Mouse (Mus musculus) MEL (cell line): ENCODE data around the gene Slc35g3. TPM values are rescaled to one million over a fixed set of nuclear protein-coding genes. Genes with fewer than 3 reads are reported as not detected.
A peak's percentile ranks its signal among the peaks of the same experiment; 100 is the strongest.

Source experiments
- DNase-seq: peaks from one replicate; pipeline ENCODE4 v3.0.0; 2011; ENCODE audit warnings: low read depth, low spot score
- H3K27ac ChIP-seq: 2 replicates; pipeline ENCODE4 v1.5.1; 2012; ENCODE audit warnings: low read depth, mild to moderate bottlenecking, control low read depth, low read length, moderate library complexity; ENCODE audit not compliant: control insufficient read depth
- H3K27me3 ChIP-seq, 2 experiments: fragments of 150-350 bp in 1 of 2; sonication (generic) in 1 of 2; 2 replicates each; pipeline ENCODE4 v1.6.1; 2012; ENCODE audit warnings: low read length in 2 of 2, mild to moderate bottlenecking in 2 of 2, improper control_type of control experiment in 1 of 2, moderate library complexity in 1 of 2; ENCODE audit not compliant: insufficient read depth in 2 of 2, control insufficient read depth in 1 of 2
- H3K36me3 ChIP-seq, 2 experiments: 2 replicates each; pipeline ENCODE4 v1.6.1; 2012 to 2014; ENCODE audit warnings: low read length in 2 of 2, improper control_type of control experiment in 1 of 2, inconsistent platforms in 1 of 2, mild to moderate bottlenecking in 1 of 2; ENCODE audit not compliant: insufficient read depth in 2 of 2, control insufficient read depth in 1 of 2
- H3K4me1 ChIP-seq, 2 experiments: fragments of 150-350 bp in 1 of 2; sonication (generic) in 1 of 2; 2 replicates each; pipeline ENCODE4 v1.6.1; 2012; ENCODE audit warnings: low read length in 2 of 2, improper control_type of control experiment in 1 of 2, mild to moderate bottlenecking in 1 of 2; ENCODE audit not compliant: insufficient read depth in 2 of 2, control insufficient read depth in 1 of 2
- H3K4me3 ChIP-seq, 2 experiments: fragments of 150-350 bp in 1 of 2; sonication (generic) in 1 of 2; 2 replicates each; pipeline ENCODE4 v1.5.1; 2012; ENCODE audit warnings: low read depth in 2 of 2, low read length in 2 of 2, mild to moderate bottlenecking in 2 of 2, moderate library complexity in 2 of 2, control low read depth in 1 of 2, improper control_type of control experiment in 1 of 2; ENCODE audit not compliant: control insufficient read depth in 1 of 2, insufficient read depth in 1 of 2
- H3K79me2 ChIP-seq: 2 replicates; pipeline ENCODE4 v1.6.1; 2012; ENCODE audit warnings: mild to moderate bottlenecking, low read length, moderate library complexity; ENCODE audit not compliant: control insufficient read depth, poor library complexity, insufficient read depth
- H3K9ac ChIP-seq: 2 replicates; pipeline ENCODE4 v1.6.1; 2012; ENCODE audit warnings: low read depth, mild to moderate bottlenecking, control low read depth, low read length, moderate library complexity; ENCODE audit not compliant: control insufficient read depth, poor library complexity, severe bottlenecking
- H3K9me3 ChIP-seq: fragments of 150-350 bp; sonication (generic); replicated peaks from 2 replicates; pipeline ENCODE4 v1.6.1; 2012; ENCODE audit warnings: mild to moderate bottlenecking, low read length, improper control_type of control experiment, moderate library complexity; ENCODE audit not compliant: insufficient read depth
- BHLHE40 ChIP-seq: IDR thresholded peaks from 2 replicates; pipeline ENCODE4 v1.6.1; 2012; ENCODE audit warnings: low read depth, mild to moderate bottlenecking, inconsistent platforms, low read length, improper control_type of control experiment, borderline replicate concordance
- CHD1 ChIP-seq: IDR thresholded peaks from 2 replicates; pipeline ENCODE4 v1.6.1; 2012; ENCODE audit warnings: low read depth, mild to moderate bottlenecking, inconsistent platforms, low read length, improper control_type of control experiment
- CHD2 ChIP-seq: IDR thresholded peaks from 2 replicates; pipeline ENCODE4 v1.6.1; 2011; ENCODE audit warnings: low read length, improper control_type of control experiment
- CTCF ChIP-seq, 3 experiments: IDR thresholded peaks in 2 of 3; conservative IDR thresholded peaks in 1 of 3; 2 replicates each; pipeline ENCODE4 v1.5.1; 2011 to 2012; ENCODE audit warnings: low read length in 3 of 3, low read depth in 2 of 3, mild to moderate bottlenecking in 2 of 3, improper control_type of control experiment in 1 of 3, inconsistent platforms in 1 of 3, mixed read lengths in 1 of 3, moderate library complexity in 1 of 3; ENCODE audit not compliant: control insufficient read depth in 1 of 3, insufficient read depth in 1 of 3, poor library complexity in 1 of 3, severe bottlenecking in 1 of 3
- E2F4 ChIP-seq: IDR thresholded peaks from 2 replicates; pipeline ENCODE4 v1.6.1; 2011; ENCODE audit warnings: low read depth, low read length, improper control_type of control experiment, borderline replicate concordance
- ELF1 ChIP-seq: IDR thresholded peaks from 2 replicates; pipeline ENCODE4 v1.6.1; 2014; ENCODE audit warnings: low read depth, mild to moderate bottlenecking, inconsistent platforms, low read length, improper control_type of control experiment, moderate library complexity
- EP300 ChIP-seq, 2 experiments: IDR thresholded peaks; 2 replicates each; pipeline ENCODE4 v1.6.1; 2011; ENCODE audit warnings: improper control_type of control experiment in 2 of 2, low read length in 2 of 2, low read depth in 1 of 2, mild to moderate bottlenecking in 1 of 2
- ETS1 ChIP-seq: IDR thresholded peaks from 2 replicates; pipeline ENCODE4 v1.6.1; 2012; ENCODE audit warnings: low read depth, mild to moderate bottlenecking, inconsistent platforms, low read length, improper control_type of control experiment, moderate library complexity
- GABPA ChIP-seq: IDR thresholded peaks from 2 replicates; pipeline ENCODE4 v1.6.1; 2012; ENCODE audit warnings: low read depth, mild to moderate bottlenecking, inconsistent platforms, low read length, improper control_type of control experiment, moderate library complexity
- HCFC1 ChIP-seq: IDR thresholded peaks from 2 replicates; pipeline ENCODE4 v1.6.1; 2012; ENCODE audit warnings: low read depth, mild to moderate bottlenecking, inconsistent platforms, low read length, improper control_type of control experiment, moderate library complexity
- JUND ChIP-seq: IDR thresholded peaks from 2 replicates; pipeline ENCODE4 v1.6.1; 2011; ENCODE audit warnings: low read depth, mild to moderate bottlenecking, improper control_type of control experiment, low read length
- KAT2A ChIP-seq: conservative IDR thresholded peaks from 2 replicates; pipeline ENCODE4 v1.6.1; 2012; ENCODE audit warnings: low read depth, low read length, improper control_type of control experiment, inconsistent platforms
- MAFK ChIP-seq: IDR thresholded peaks from 2 replicates; pipeline ENCODE4 v1.6.1; 2011; ENCODE audit warnings: low read depth, mild to moderate bottlenecking, low read length, improper control_type of control experiment, borderline replicate concordance
- MAX ChIP-seq: IDR thresholded peaks from 2 replicates; pipeline ENCODE4 v1.6.1; 2011; ENCODE audit warnings: low read length, improper control_type of control experiment
- MAZ ChIP-seq: IDR thresholded peaks from 2 replicates; pipeline ENCODE4 v1.6.1; 2012; ENCODE audit warnings: low read depth, mild to moderate bottlenecking, inconsistent platforms, low read length, improper control_type of control experiment
- MEF2A ChIP-seq: IDR thresholded peaks from 2 replicates; pipeline ENCODE4 v1.6.1; 2014; ENCODE audit warnings: low read depth, mild to moderate bottlenecking, inconsistent platforms, low read length, improper control_type of control experiment; ENCODE audit not compliant: poor library complexity, insufficient replicate concordance, severe bottlenecking; ENCODE audit errors: extremely low read depth
- MXI1 ChIP-seq: IDR thresholded peaks from 2 replicates; pipeline ENCODE4 v1.6.1; 2011; ENCODE audit warnings: mild to moderate bottlenecking, low read depth, low read length, improper control_type of control experiment
- MYB ChIP-seq: IDR thresholded peaks from 2 replicates; pipeline ENCODE4 v1.6.1; 2011; ENCODE audit warnings: mild to moderate bottlenecking, low read depth, low read length, improper control_type of control experiment
- MYC ChIP-seq: IDR thresholded peaks from 2 replicates; pipeline ENCODE4 v1.6.1; 2011; ENCODE audit warnings: low read depth, mild to moderate bottlenecking, low read length, improper control_type of control experiment, moderate library complexity
- NELFE ChIP-seq: IDR thresholded peaks from 2 replicates; pipeline ENCODE4 v1.6.1; 2011; ENCODE audit warnings: low read depth, low read length, improper control_type of control experiment
- NRF1 ChIP-seq: IDR thresholded peaks from 2 replicates; pipeline ENCODE4 v1.6.1; 2014; ENCODE audit warnings: low read depth, mild to moderate bottlenecking, inconsistent platforms, low read length, improper control_type of control experiment, moderate library complexity; ENCODE audit not compliant: poor library complexity, insufficient read depth, severe bottlenecking
- POLR2A ChIP-seq, 2 experiments: IDR thresholded peaks; 2 replicates each; pipeline ENCODE4 v1.6.1; 2011 to 2012; ENCODE audit warnings: low read length in 2 of 2, mild to moderate bottlenecking in 2 of 2, control low read depth in 1 of 2, improper control_type of control experiment in 1 of 2, low read depth in 1 of 2, moderate library complexity in 1 of 2; ENCODE audit not compliant: control insufficient read depth in 1 of 2, insufficient read depth in 1 of 2, poor library complexity in 1 of 2
- POLR2AphosphoS2 ChIP-seq: IDR thresholded peaks from 2 replicates; pipeline ENCODE4 v1.6.1; 2011; ENCODE audit warnings: low read length, improper control_type of control experiment
- POLR2AphosphoS5 ChIP-seq: IDR thresholded peaks from 2 replicates; pipeline ENCODE4 v1.6.1; 2012; ENCODE audit warnings: low read depth, borderline replicate concordance, mild to moderate bottlenecking, inconsistent platforms, low read length, moderate library complexity, mixed read lengths
- RAD21 ChIP-seq: IDR thresholded peaks from 2 replicates; pipeline ENCODE4 v1.6.1; 2011; ENCODE audit warnings: mild to moderate bottlenecking, low read depth, low read length, improper control_type of control experiment
- RCOR1 ChIP-seq: IDR thresholded peaks from 2 replicates; pipeline ENCODE4 v1.6.1; 2012; ENCODE audit warnings: low read depth, mild to moderate bottlenecking, inconsistent platforms, low read length, improper control_type of control experiment
- SIN3A ChIP-seq: IDR thresholded peaks from 2 replicates; pipeline ENCODE4 v1.6.1; 2012; ENCODE audit warnings: low read length, improper control_type of control experiment, inconsistent platforms
- SMC3 ChIP-seq: IDR thresholded peaks from 2 replicates; pipeline ENCODE4 v1.6.1; 2011; ENCODE audit warnings: low read depth, low read length, improper control_type of control experiment
- TCF12 ChIP-seq: IDR thresholded peaks from 2 replicates; pipeline ENCODE4 v1.6.1; 2014; ENCODE audit warnings: low read depth, mild to moderate bottlenecking, inconsistent platforms, low read length, improper control_type of control experiment, moderate library complexity
- UBTF ChIP-seq: IDR thresholded peaks from 2 replicates; pipeline ENCODE4 v1.6.1; 2012; ENCODE audit warnings: low read depth, mild to moderate bottlenecking, inconsistent platforms, low read length, improper control_type of control experiment, moderate library complexity, borderline replicate concordance; ENCODE audit not compliant: insufficient read depth
- USF1 ChIP-seq: IDR thresholded peaks from 2 replicates; pipeline ENCODE4 v1.6.1; 2014; ENCODE audit warnings: low read depth, mild to moderate bottlenecking, inconsistent platforms, low read length, improper control_type of control experiment, moderate library complexity
- USF2 ChIP-seq, 2 experiments: IDR thresholded peaks; 2 replicates each; pipeline ENCODE4 v1.6.1; 2011 to 2012; ENCODE audit warnings: improper control_type of control experiment in 2 of 2, low read length in 2 of 2, borderline replicate concordance in 1 of 2, inconsistent platforms in 1 of 2, low read depth in 1 of 2, mild to moderate bottlenecking in 1 of 2; ENCODE audit not compliant: insufficient read depth in 1 of 2
- ZC3H11A ChIP-seq: IDR thresholded peaks from 2 replicates; pipeline ENCODE4 v1.6.1; 2012; ENCODE audit warnings: low read depth, mild to moderate bottlenecking, inconsistent platforms, low read length, improper control_type of control experiment
- ZKSCAN1 ChIP-seq: IDR thresholded peaks from 2 replicates; pipeline ENCODE4 v1.6.1; 2012; ENCODE audit warnings: low read depth, mild to moderate bottlenecking, inconsistent platforms, low read length, improper control_type of control experiment, moderate library complexity
- ZMIZ1 ChIP-seq: IDR thresholded peaks from 2 replicates; pipeline ENCODE4 v1.6.1; 2012; ENCODE audit warnings: low read depth, mild to moderate bottlenecking, inconsistent platforms, low read length, improper control_type of control experiment, moderate library complexity
- ZNF384 ChIP-seq: IDR thresholded peaks from 2 replicates; pipeline ENCODE4 v1.6.1; 2012; ENCODE audit warnings: low read depth, mild to moderate bottlenecking, inconsistent platforms, low read length, improper control_type of control experiment
- polyA plus RNA-seq, 2 experiments: library from polyadenylated mRNA; stranded (reverse) in 1 of 2; unstranded in 1 of 2; fragments of >175 nt in 1 of 2; fragments of >200 nt in 1 of 2; gene quantifications; 2 replicates each; pipeline versions ENCODE4 v1.2.1 to v1.2.4; 2012; ENCODE audit warnings: low replicate concordance in 2 of 2, low read depth in 1 of 2; ENCODE audit not compliant: insufficient read length in 2 of 2, insufficient read depth in 1 of 2, missing spikeins in 1 of 2
- total RNA-seq: library from RNA; depleted of rRNA; stranded (reverse); fragments of 300-350 nt; gene quantifications from 2 replicates; pipeline ENCODE4 v1.2.3, GENCODE M21; 2012

Slc35g3 gene
- total and polyA plus RNA-seq, 3 experiments: 0.08 to 0.22 TPM; not detected in 1

DNA sequence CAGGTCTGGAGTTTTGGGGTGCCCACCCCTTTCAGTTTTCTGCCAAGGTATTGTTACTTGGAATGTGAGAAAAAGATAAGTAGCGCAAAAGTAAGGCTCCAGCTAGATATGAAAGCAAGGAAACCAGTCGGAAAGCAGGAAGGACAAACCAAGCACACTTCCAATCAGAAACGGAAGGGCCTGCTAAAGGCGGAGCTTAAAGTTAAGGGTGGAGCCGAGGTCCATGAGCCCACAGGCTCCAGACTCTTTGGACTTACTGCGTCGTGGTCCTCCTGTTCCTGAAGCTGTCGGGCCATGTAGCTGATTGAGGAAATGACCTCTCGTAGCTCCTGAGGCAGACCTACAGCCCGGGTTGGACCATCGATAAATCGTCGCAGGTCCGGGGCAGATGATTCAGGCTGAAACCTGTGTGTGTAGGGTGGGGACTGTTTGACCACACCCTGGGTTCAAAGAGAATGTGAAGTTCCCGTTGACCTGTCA is 23.1 kb upstream of the Slc35g3 start:
- Histone ChIP-seq H3K79me2 (peaks cover 3% of the 10 kb centered on the region; the same call in 1 of the 2 replicates), H3K9me3 (no peaks in the 10 kb centered on the region), H3K36me3 (peaks cover 0 to 5% of the 10 kb centered on the region in 2 experiments; a peak in 2 of 4 replicates), H3K27me3 (no peaks in the 10 kb centered on the region), H3K4me3 (peak overlapping the region; percentile 58 to 82), H3K4me1 (peaks cover 2 to 13% of the 10 kb centered on the region in 2 experiments; a peak in 3 of 4 replicates), H3K9ac (peak overlapping the region; percentile 82), H3K27ac (peak overlapping the region; percentile 65)
- DNase-seq: peak; percentile 93
- TF ChIP-seq BHLHE40 (0 out of 2 replicates have a peak, but pooled peaks have one; percentile 27), E2F4 (no peak), POLR2AphosphoS2 (peak; percentile 85), UBTF (no peak), TCF12 (peak; percentile 81), JUND (no peak), ZC3H11A (0 out of 2 replicates have a peak, but pooled peaks have one; percentile 5), HCFC1 (peak; percentile 69), SIN3A (peak; percentile 84), MYB (no peak), ETS1 (peak; percentile 63), USF1 (no peak), MAX (0 out of 2 replicates have a peak, but pooled peaks have one; percentile 24), ZNF384 (no peak), ZMIZ1 (peak; percentile 71; the same call in 1 of the 2 replicates), USF2 (IDR thresholded peaks at IDR 0.05; ENCODE audit: borderline replicate concordance in 1 of 2, insufficient read depth in 1 of 2, low read depth in 1 of 2, low read length in 2 of 2) (no peak), NELFE (peak; percentile 83), ZKSCAN1 (no peak), MAZ (peak; percentile 52; the same call in 1 of the 2 replicates), RAD21 (no peak), SMC3 (no peak), MXI1 (peak; percentile 66), KAT2A (no peak), POLR2AphosphoS5 (no peak), POLR2A (IDR thresholded peaks at IDR 0.05; ENCODE audit: control insufficient read depth in 1 of 2, insufficient read depth in 1 of 2, low read depth in 1 of 2, low read length in 2 of 2, poor library complexity in 1 of 2) (peak; percentile 59 to 94; a peak in 3 of 4 replicates), CTCF (IDR thresholded peaks at IDR 0.05 in 2 of 3, conservative IDR thresholded peaks at IDR 0.05 in 1 of 3; ENCODE audit: control insufficient read depth in 1 of 3, insufficient read depth in 1 of 3, low read depth in 2 of 3, low read length in 3 of 3, poor library complexity in 1 of 3, severe bottlenecking in 1 of 3) (no peak), NRF1 (no peak), CHD1 (no peak), MYC (peak; percentile 69), RCOR1 (peak; percentile 48; the same call in 1 of the 2 replicates), CHD2 (no peak), EP300 (IDR thresholded peaks at IDR 0.05; ENCODE audit: low read depth in 1 of 2, low read length in 2 of 2) (peak; percentile 65 to 73; a peak in 3 of 4 replicates), ELF1 (peak; percentile 84), MAFK (0 out of 2 replicates have a peak, but pooled peaks have one; percentile 6), MEF2A (no peak), GABPA (no peak)
